Mouse (Mus musculus): ENCODE results near the gene Fubp1. TPM values are rescaled to one million over a fixed set of nuclear protein-coding genes. Genes with fewer than 3 reads are reported as not detected.

Gene Fubp1
- total and polyA plus RNA-seq, 3 experiments: 214 to 333 (median 224) TPM

DNA sequence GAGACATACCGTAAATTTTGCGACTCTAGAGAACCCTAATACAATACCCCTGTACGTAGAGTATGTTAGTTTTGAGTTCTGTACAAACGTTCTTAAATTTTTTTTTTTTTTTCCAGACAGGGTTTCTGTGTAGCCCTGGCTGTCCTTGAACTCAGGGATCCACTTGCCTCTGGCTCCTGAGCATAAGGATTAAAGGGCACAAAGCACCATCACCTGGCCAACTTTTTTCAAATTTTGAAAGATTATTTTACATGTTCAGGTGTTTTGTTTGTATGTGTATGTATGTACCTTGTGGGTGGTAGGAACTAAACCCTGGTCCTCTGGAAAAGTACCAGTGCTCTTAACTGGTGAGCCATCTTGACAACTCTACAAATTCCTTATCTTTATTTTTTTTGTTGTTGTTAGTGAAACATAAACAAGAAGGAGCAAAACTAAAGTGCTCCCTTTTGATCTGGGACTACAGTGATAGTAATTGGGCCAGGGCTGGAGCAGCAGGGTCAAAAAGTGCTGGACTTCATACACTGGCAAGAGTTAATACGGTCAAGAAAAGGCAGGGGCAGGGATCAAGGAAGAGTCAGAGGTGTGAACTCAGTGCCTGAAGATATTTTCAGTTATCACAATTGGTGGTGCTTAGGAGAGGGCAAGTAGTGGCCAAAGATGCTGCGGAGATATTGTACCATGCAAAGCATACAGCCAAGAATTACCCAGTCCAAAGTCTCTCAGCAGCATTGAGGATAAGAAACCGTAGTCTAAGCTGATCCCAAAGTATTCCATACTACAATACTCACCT lies 1.9 kb upstream of the Fubp1 start:
- peaks cover 6 to 39% of the 10 kb centered on the region in 2 experiments for H3K36me3 ChIP-seq (replicated peaks in 1 of 2; ENCODE audit: control insufficient read depth in 1 of 2, insufficient read depth in 1 of 2, low read length in 1 of 2)
- in situ Hi-C loops (cut with MboI; ENCODE audit: low pct_ligation_motif_present, low pct_unique_long_range_greater_than_20kb, low sequenced_read_pairs): no loop called here
- H3K9me3 ChIP-seq (replicated peaks; ENCODE audit: low read length): no peaks in the 10 kb centered on the region
- peak overlapping the region; percentile 98; the same call in 1 of the 2 replicates for H3K9ac ChIP-seq (ENCODE audit: insufficient read depth, low read depth)
- H3K4me2 ChIP-seq (ENCODE audit: insufficient read depth, low read depth, poor library complexity, severe bottlenecking): peak overlapping the region; percentile 48
- H3K79me2 ChIP-seq (replicated peaks; ENCODE audit: control insufficient read depth, extremely low read depth, insufficient read depth, poor library complexity, severe bottlenecking): peaks cover 43% of the 10 kb centered on the region
- H3K27ac ChIP-seq (ENCODE audit: insufficient read depth, low read depth): no peak overlapping the region
- dilution Hi-C loops (cut with MboI; ENCODE audit: extremely low pct_ligation_motif_present, extremely low pct_unique_long_range_greater_than_20kb, low sequenced_read_pairs): no loop called here
- TF ChIP-seq ZKSCAN1 (IDR thresholded peaks at IDR 0.05; ENCODE audit: borderline replicate concordance, low read depth, low read length) (no peak), CHD1 (IDR thresholded peaks at IDR 0.05; ENCODE audit: low read depth, low read length) (0 out of 2 replicates have a peak, but pooled peaks have one; percentile 61)
- peak overlapping the region in 2 of 3 experiments; percentile 84 to 93 for H3K4me3 ChIP-seq (replicated peaks in 1 of 3; ENCODE audit: low read depth in 2 of 3, low read length in 2 of 3, poor library complexity in 1 of 3)
- no peaks in the 10 kb centered on the region for H3K27me3 ChIP-seq (replicated peaks)
- H3K4me1 ChIP-seq (ENCODE audit: control insufficient read depth in 1 of 2, insufficient read depth in 2 of 2): peaks cover 6 to 31% of the 10 kb centered on the region in 2 experiments
- DNase-seq (ENCODE audit: extremely low read depth): no peak

DNA sequence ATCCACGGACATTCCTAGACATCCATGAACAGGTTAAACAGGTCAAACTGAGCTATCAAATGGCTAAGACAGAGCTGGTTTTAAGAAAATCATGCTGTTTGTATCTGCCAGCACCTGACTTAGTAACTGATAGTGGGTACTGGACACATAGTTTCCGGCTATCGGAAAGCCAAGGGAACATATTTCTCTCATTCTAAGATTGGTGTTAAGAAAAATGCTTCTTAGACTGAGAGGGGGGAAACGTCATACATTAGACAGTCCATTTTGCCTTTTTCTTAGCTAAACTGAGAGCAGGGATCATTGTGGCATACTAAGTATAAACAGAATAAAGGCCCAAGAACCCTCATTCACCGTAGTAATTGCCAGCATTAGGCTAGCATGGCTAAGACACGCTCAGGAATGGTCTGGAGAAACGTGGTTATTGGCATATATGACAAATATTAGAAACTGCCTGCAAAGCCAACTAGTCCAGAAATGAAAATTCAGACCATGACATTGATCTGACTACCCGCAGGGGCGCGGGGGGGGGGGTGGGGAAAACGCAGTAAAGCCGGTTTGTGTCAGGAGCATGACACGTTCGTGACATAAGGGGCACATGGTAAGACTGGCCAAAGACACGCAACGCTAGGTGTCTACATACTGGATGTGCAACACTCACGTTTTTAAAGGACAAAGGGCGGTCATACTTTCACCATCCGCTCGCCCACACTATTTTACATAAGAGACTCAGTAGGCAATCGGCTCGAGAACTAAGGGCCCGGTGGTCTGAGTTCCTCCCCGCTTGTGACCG lies 850 bp upstream of the Fubp1 start:
- in situ Hi-C loops (cut with MboI; ENCODE audit: low pct_ligation_motif_present, low pct_unique_long_range_greater_than_20kb, low sequenced_read_pairs): no loop called here
- peaks cover 6 to 43% of the 10 kb centered on the region in 2 experiments for H3K36me3 ChIP-seq (replicated peaks in 1 of 2; ENCODE audit: control insufficient read depth in 1 of 2, insufficient read depth in 1 of 2, low read length in 1 of 2)
- H3K9me3 ChIP-seq (replicated peaks; ENCODE audit: low read length): no peaks in the 10 kb centered on the region
- peak overlapping the region; percentile 98 for H3K9ac ChIP-seq (ENCODE audit: insufficient read depth, low read depth)
- H3K27me3 ChIP-seq (replicated peaks): no peaks in the 10 kb centered on the region
- peak overlapping the region; percentile 42 for H3K4me2 ChIP-seq (ENCODE audit: insufficient read depth, low read depth, poor library complexity, severe bottlenecking)
- H3K4me3 ChIP-seq (replicated peaks in 1 of 3; ENCODE audit: low read depth in 2 of 3, low read length in 2 of 3, poor library complexity in 1 of 3): peak overlapping the region; percentile 84 to 94 (median 93)
- DNase-seq (ENCODE audit: extremely low read depth): peak; percentile 87
- H3K79me2 ChIP-seq (replicated peaks; ENCODE audit: control insufficient read depth, extremely low read depth, insufficient read depth, poor library complexity, severe bottlenecking): peaks cover 45% of the 10 kb centered on the region
- H3K4me1 ChIP-seq (ENCODE audit: control insufficient read depth in 1 of 2, insufficient read depth in 2 of 2): peaks cover 6 to 41% of the 10 kb centered on the region in 2 experiments
- dilution Hi-C loops (cut with MboI; ENCODE audit: extremely low pct_ligation_motif_present, extremely low pct_unique_long_range_greater_than_20kb, low sequenced_read_pairs): no loop called here
- H3K27ac ChIP-seq (ENCODE audit: insufficient read depth, low read depth): peak overlapping the region; percentile 91
- TF ChIP-seq ELF1 (IDR thresholded peaks at IDR 0.05; ENCODE audit: low read depth, low read length) (no peak), CHD1 (IDR thresholded peaks at IDR 0.05; ENCODE audit: low read depth, low read length) (peak; percentile 82), MXI1 (IDR thresholded peaks at IDR 0.05; ENCODE audit: low read depth, low read length) (peak; percentile 88), USF2 (conservative IDR thresholded peaks at IDR 0.05; ENCODE audit: low read depth, low read length) (no peak), MAX (IDR thresholded peaks at IDR 0.05; ENCODE audit: low read length) (peak; percentile 91), RCOR1 (conservative IDR thresholded peaks at IDR 0.05; ENCODE audit: low read depth, low read length) (no peak), RAD21 (IDR thresholded peaks at IDR 0.05; ENCODE audit: low read depth, low read length) (no peak), IRF4 (IDR thresholded peaks at IDR 0.05; ENCODE audit: low read depth, low read length) (peak; percentile 10; the same call in 1 of the 2 replicates), GABPA (IDR thresholded peaks at IDR 0.05; ENCODE audit: insufficient replicate concordance, low read depth, low read length) (no peak), MEF2A (IDR thresholded peaks at IDR 0.05; ENCODE audit: borderline replicate concordance, low read depth, low read length) (0 out of 2 replicates have a peak, but pooled peaks have one; percentile 15), ZKSCAN1 (IDR thresholded peaks at IDR 0.05; ENCODE audit: borderline replicate concordance, low read depth, low read length) (no peak), TCF12 (IDR thresholded peaks at IDR 0.05; ENCODE audit: low read depth, low read length) (no peak), BHLHE40 (IDR thresholded peaks at IDR 0.05; ENCODE audit: low read depth, low read length) (peak; percentile 92), EP300 (IDR thresholded peaks at IDR 0.05; ENCODE audit: low read length) (no peak; the same call in 1 of the 2 replicates), MAFK (IDR thresholded peaks at IDR 0.05; ENCODE audit: insufficient replicate concordance, low read length) (no peak), ZNF384 (IDR thresholded peaks at IDR 0.05; ENCODE audit: low read depth, low read length) (0 out of 2 replicates have a peak, but pooled peaks have one; percentile 9), POLR2A (IDR thresholded peaks at IDR 0.05; ENCODE audit: low read depth, low read length) (no peak; the same call in 1 of the 2 replicates), POLR2AphosphoS2 (IDR thresholded peaks at IDR 0.05; ENCODE audit: low read depth, low read length) (no peak; the same call in 1 of the 2 replicates), JUND (conservative IDR thresholded peaks at IDR 0.05; ENCODE audit: low read depth, low read length) (no peak), ETS1 (conservative IDR thresholded peaks at IDR 0.05; ENCODE audit: low read depth, low read length) (peak; percentile 41; the same call in 1 of the 2 replicates), ZC3H11A (IDR thresholded peaks at IDR 0.05; ENCODE audit: low read depth, low read length) (no peak), KAT2A (IDR thresholded peaks at IDR 0.05; ENCODE audit: insufficient replicate concordance, low read length) (0 out of 2 replicates have a peak, but pooled peaks have one; percentile 54), TBP (conservative IDR thresholded peaks at IDR 0.05; ENCODE audit: low read depth, low read length) (0 out of 2 replicates have a peak, but pooled peaks have one; percentile 5), NRF1 (IDR thresholded peaks at IDR 0.05; ENCODE audit: low read depth, low read length) (no peak), USF1 (IDR thresholded peaks at IDR 0.05; ENCODE audit: low read depth, low read length) (no peak), NELFE (IDR thresholded peaks at IDR 0.05; ENCODE audit: low read depth, low read length) (no peak), SMC3 (IDR thresholded peaks at IDR 0.05; ENCODE audit: low read depth, low read length) (no peak), CTCF (conservative IDR thresholded peaks at IDR 0.05 in 1 of 2, IDR thresholded peaks at IDR 0.05 in 1 of 2; ENCODE audit: low read depth in 2 of 2, low read length in 2 of 2) (no peak)

Data from CH12.LX (cell line).